In genomic region chr10:76374981-76375380, GRCm38 (mm10) we compare ENCODE assay signal across 14 mouse cellular contexts. TPM values are rescaled to one million over a fixed set of nuclear protein-coding genes. Genes with fewer than 3 reads are reported as not detected.
DNase-seq lines count a peak whose midpoint lies in the region.
"Had no signal": no experiment of that assay in that cellular context is flagged by ENCODE, and none has a peak within 500 bp of the region (broad histone marks: within the 10 kb centered on the region; RNA-seq: fewer than 3 reads in every experiment).

No protein-coding gene starts in this region.

- peak; percentile 18 to 52 for DNase-seq in adrenal gland, adult (ENCODE audit: inconsistent age in 2 of 2, low spot score in 1 of 2)
- no peak for DNase-seq in adrenal gland, postnatal 4 days (ENCODE audit: low spot score in 2 of 2)
- DNase-seq in layer of hippocampus, adult 9-11 months: peak; percentile 30
- no peak for DNase-seq in layer of hippocampus, postnatal 10 days (ENCODE audit: low spot score in 2 of 2)
- DNase-seq in adrenal gland, postnatal 25 days: peak; percentile 25
- DNase-seq in gastrocnemius, postnatal 14 days: no peak
- no peak for DNase-seq in kidney, adult 9 months
- DNase-seq: B cell, adult 2 months; cerebellum, adult 18-20 months; cerebellum, postnatal 10 days; embryo, embryonic 11 days; gastrocnemius, postnatal 10 days; heart, adult 2 months; kidney, adult 18-20 months had no signal

- intact Hi-C loops in gastrocnemius, postnatal 14 days (cut with DNase I; ENCODE audit: low total_unique reads): loop anchor here (5.0 kb wide), 1 partner anchor 37 kb away; no protein-coding TSS in a partner anchor

RNA-seq across cellular contexts. Expression of gene Dip2a, which starts 29.9 kb away (rescaled TPM):
- 10 to 100 TPM; 39.8 to 42.4 TPM for total RNA-seq in adrenal gland, postnatal 4 days (2021)
- total RNA-seq in layer of hippocampus, postnatal 10 days (2021): 10 to 100 TPM; 60.6 to 63.2 TPM
- total RNA-seq in adrenal gland, postnatal 25 days (2021): 28.5 and 33.2 TPM in 2 replicates
- 1 to 10 TPM; 7.6 to 9.3 TPM for total RNA-seq in gastrocnemius, postnatal 14 days (2021)

Comparison
In these comparisons a context has a peak if more than half of its experiments do, and no peak if none do; other contexts are left out.
1. DNase-seq: peak in adrenal gland, adult (2 of 2), layer of hippocampus, adult 9-11 months (single experiment) and adrenal gland, postnatal 25 days (single experiment); none in adrenal gland, postnatal 4 days (0 of 2), layer of hippocampus, postnatal 10 days (0 of 2), gastrocnemius, postnatal 14 days (single experiment) and kidney, adult 9 months (single experiment).